12 mouse cellular contexts compared by ENCODE assay signal in genomic region chr13:29824326-29824725, GRCm38 (mm10). TPM values are rescaled to one million over a fixed set of nuclear protein-coding genes. Genes with fewer than 3 reads are reported as not detected.
DNase-seq lines count a peak whose midpoint lies in the region; ATAC-seq and TF ChIP-seq lines count a peak whose summit lies in the region.
"Had no signal": no experiment of that assay in that cellular context is flagged by ENCODE, and none has a peak within 500 bp of the region (broad histone marks: within the 10 kb centered on the region; RNA-seq: fewer than 3 reads in every experiment).

No protein-coding gene starts in this region.

- H3K9ac ChIP-seq in intestine, embryonic 14.5 days (ENCODE audit: low read length): no peak overlapping the region
- no peak overlapping the region for H3K9ac ChIP-seq in intestine, postnatal 0 days (ENCODE audit: low read depth, low read length)
- H3K9ac ChIP-seq in forebrain, embryonic 12.5 days: no peak overlapping the region
- H3K9ac ChIP-seq in hindbrain, embryonic 16.5 days (ENCODE audit: low read depth, low read length): no peak overlapping the region
- H3K9ac ChIP-seq in neural tube, embryonic 13.5 days: no peak overlapping the region
- H3K9ac ChIP-seq: embryonic facial prominence, embryonic 15.5 days; lung, embryonic 15.5 days had no signal

- no peaks in the 10 kb centered on the region for H3K9me3 ChIP-seq in intestine, embryonic 14.5 days (ENCODE audit: control insufficient read depth, low read length)
- H3K9me3 ChIP-seq in intestine, postnatal 0 days (ENCODE audit: control insufficient read depth): no peaks in the 10 kb centered on the region
- no peaks in the 10 kb centered on the region for H3K9me3 ChIP-seq in forebrain, embryonic 12.5 days
- H3K9me3 ChIP-seq in hindbrain, embryonic 16.5 days (ENCODE audit: control insufficient read depth, low read length): no peaks in the 10 kb centered on the region
- H3K9me3 ChIP-seq in neural tube, embryonic 13.5 days: no peaks in the 10 kb centered on the region
- H3K9me3 ChIP-seq: embryonic facial prominence, embryonic 15.5 days; lung, embryonic 15.5 days had no signal

- ATAC-seq in intestine, embryonic 14.5 days (replicated peaks; ENCODE audit: low FRiP score, low TSS enrichment, low read depth): no peak
- ATAC-seq in intestine, postnatal 0 days: no peak
- peak; percentile 39 for ATAC-seq in forebrain, embryonic 12.5 days (ENCODE audit: low FRiP score)
- ATAC-seq in hindbrain, embryonic 16.5 days: peak; percentile 16; the same call in 1 of the 2 replicates
- peak; percentile 19; the same call in 1 of the 2 replicates for ATAC-seq in neural tube, embryonic 13.5 days (ENCODE audit: low read depth)
- ATAC-seq: CD4-positive, CD25-positive, alpha-beta regulatory T cell, adult 4 months had no signal

- H3K36me3 ChIP-seq in intestine, embryonic 14.5 days (ENCODE audit: control insufficient read depth, insufficient read depth, low read length): no peaks in the 10 kb centered on the region
- no peaks in the 10 kb centered on the region for H3K36me3 ChIP-seq in intestine, postnatal 0 days (ENCODE audit: control insufficient read depth, insufficient read depth)
- no peaks in the 10 kb centered on the region for H3K36me3 ChIP-seq in forebrain, embryonic 12.5 days (replicated peaks)
- no peaks in the 10 kb centered on the region for H3K36me3 ChIP-seq in hindbrain, embryonic 16.5 days (ENCODE audit: control insufficient read depth, insufficient read depth, low read length)
- no peaks in the 10 kb centered on the region for H3K36me3 ChIP-seq in neural tube, embryonic 13.5 days
- H3K36me3 ChIP-seq: embryonic facial prominence, embryonic 15.5 days; lung, embryonic 15.5 days had no signal

- H3K4me1 ChIP-seq in intestine, embryonic 14.5 days (replicated peaks; ENCODE audit: control insufficient read depth, insufficient read depth, low read length): peaks cover 15% of the 10 kb centered on the region; the same call in 1 of the 2 replicates
- no peaks in the 10 kb centered on the region for H3K4me1 ChIP-seq in intestine, postnatal 0 days (replicated peaks; ENCODE audit: control insufficient read depth, insufficient read depth, low read length)
- peaks cover 37% of the 10 kb centered on the region for H3K4me1 ChIP-seq in forebrain, embryonic 12.5 days
- H3K4me1 ChIP-seq in hindbrain, embryonic 16.5 days (ENCODE audit: control insufficient read depth, insufficient read depth, low read depth, low read length): no peaks in the 10 kb centered on the region
- H3K4me1 ChIP-seq in neural tube, embryonic 13.5 days (replicated peaks): peaks cover 14% of the 10 kb centered on the region

- no peaks in the 10 kb centered on the region for H3K27me3 ChIP-seq in intestine, embryonic 14.5 days (replicated peaks; ENCODE audit: control insufficient read depth, insufficient read depth, low read length)
- H3K27me3 ChIP-seq in intestine, postnatal 0 days (replicated peaks; ENCODE audit: control insufficient read depth, insufficient read depth, low read length): no peaks in the 10 kb centered on the region
- H3K27me3 ChIP-seq in forebrain, embryonic 12.5 days: no peaks in the 10 kb centered on the region
- H3K27me3 ChIP-seq in hindbrain, embryonic 16.5 days (replicated peaks; ENCODE audit: control insufficient read depth, insufficient read depth, low read length): no peaks in the 10 kb centered on the region
- H3K27me3 ChIP-seq in neural tube, embryonic 13.5 days: no peaks in the 10 kb centered on the region
- H3K27me3 ChIP-seq: embryonic facial prominence, embryonic 15.5 days; lung, embryonic 15.5 days had no signal

- H3K4me2 ChIP-seq in intestine, embryonic 14.5 days (ENCODE audit: low read length): no peak overlapping the region
- H3K4me2 ChIP-seq in intestine, postnatal 0 days (replicated peaks; ENCODE audit: low read depth): no peak overlapping the region
- H3K4me2 ChIP-seq in forebrain, embryonic 12.5 days: no peak overlapping the region
- H3K4me2 ChIP-seq in hindbrain, embryonic 16.5 days (ENCODE audit: low read length): no peak overlapping the region
- H3K4me2 ChIP-seq in neural tube, embryonic 13.5 days: no peak overlapping the region
- H3K4me2 ChIP-seq: embryonic facial prominence, embryonic 15.5 days; lung, embryonic 15.5 days had no signal

- DNase-seq in intestine, embryonic 14.5 days (ENCODE audit: low spot score): peak; percentile 51
- no peak for DNase-seq in adrenal gland, postnatal 10 days
- DNase-seq in kidney, postnatal 10 days: no peak
- DNase-seq: adrenal gland, postnatal 36 days; gastrocnemius, postnatal 25 days had no signal

- no peak overlapping the region for H3K4me3 ChIP-seq in intestine, embryonic 14.5 days (ENCODE audit: low read depth, low read length)
- H3K4me3 ChIP-seq in intestine, postnatal 0 days (ENCODE audit: low read depth, low read length): no peak overlapping the region
- H3K4me3 ChIP-seq in forebrain, embryonic 12.5 days (replicated peaks): no peak overlapping the region
- no peak overlapping the region for H3K4me3 ChIP-seq in hindbrain, embryonic 16.5 days (ENCODE audit: low read length)
- H3K4me3 ChIP-seq in neural tube, embryonic 13.5 days: no peak overlapping the region
- H3K4me3 ChIP-seq: embryonic facial prominence, embryonic 15.5 days; lung, embryonic 15.5 days had no signal

- no peak for TF ChIP-seq CTCF in intestine, postnatal 0 days (IDR thresholded peaks at IDR 0.05; ENCODE audit: low read depth)

- 56% methylated on average over 8 of the region's 8 CpGs for WGBS in intestine, embryonic 14.5 days
- WGBS in intestine, postnatal 0 days: 70% methylated on average over 8 of the region's 8 CpGs
- 66% methylated on average over 8 of the region's 8 CpGs for WGBS in forebrain, embryonic 12.5 days
- WGBS in hindbrain, embryonic 16.5 days: 77% methylated on average over 8 of the region's 8 CpGs
- WGBS in neural tube, embryonic 13.5 days: 74% methylated on average over 8 of the region's 8 CpGs

- peak overlapping the region; percentile 49; the same call in 1 of the 2 replicates for H3K27ac ChIP-seq in intestine, embryonic 14.5 days (ENCODE audit: low read depth)
- H3K27ac ChIP-seq in intestine, postnatal 0 days (ENCODE audit: low read depth, low read length): no peak overlapping the region
- peak overlapping the region; percentile 81 for H3K27ac ChIP-seq in forebrain, embryonic 12.5 days
- no peak overlapping the region for H3K27ac ChIP-seq in hindbrain, embryonic 16.5 days (ENCODE audit: low read depth, low read length)
- peak overlapping the region; percentile 69; the same call in 1 of the 2 replicates for H3K27ac ChIP-seq in neural tube, embryonic 13.5 days (replicated peaks)
- H3K27ac ChIP-seq: embryonic facial prominence, embryonic 15.5 days; lung, embryonic 15.5 days had no signal

RNA-seq across cellular contexts. Expression of gene Cdkal1, which starts 31.1 kb away (rescaled TPM):
- polyA plus RNA-seq in intestine, embryonic 14.5 days (2014; fragmentation: Nextera tagmentation; extraction: Ambion mirVana): 33.9 and 35.2 TPM in 2 replicates
- polyA plus RNA-seq in intestine, postnatal 0 days (2015; fragmentation: Nextera tagmentation; extraction: Ambion mirVana): 13.1 and 13.5 TPM in 2 replicates
- 33.9 and 37.2 TPM in 2 replicates for polyA plus RNA-seq in forebrain, embryonic 12.5 days (2016; fragmentation: Nextera tagmentation; extraction: Ambion mirVana)
- polyA plus RNA-seq in hindbrain, embryonic 16.5 days (2015; fragmentation: Nextera tagmentation; extraction: Ambion mirVana): 19.4 and 20.9 TPM in 2 replicates
- 21.6 and 27.7 TPM in 2 replicates for polyA plus RNA-seq in neural tube, embryonic 13.5 days (2015; fragmentation: Nextera tagmentation; extraction: Ambion mirVana)
- total RNA-seq in adrenal gland, postnatal 10 days (2021): 10 to 100 TPM; 21.3 to 34.2 TPM

Comparison
In these comparisons a context has a peak if more than half of its experiments do, and no peak if none do; other contexts are left out.
1. H3K27ac ChIP-seq: peak in intestine, embryonic 14.5 days (single experiment), forebrain, embryonic 12.5 days (single experiment) and neural tube, embryonic 13.5 days (single experiment); none in intestine, postnatal 0 days (single experiment) and hindbrain, embryonic 16.5 days (single experiment).
2. ATAC-seq: peak in forebrain, embryonic 12.5 days (single experiment), hindbrain, embryonic 16.5 days (single experiment) and neural tube, embryonic 13.5 days (single experiment); none in intestine, embryonic 14.5 days (single experiment) and intestine, postnatal 0 days (single experiment).